Mouse (Mus musculus) liver, embryonic 11.5 days (tissue): ENCODE results near the gene Samsn1. TPM values are rescaled to one million over a fixed set of nuclear protein-coding genes. Genes with fewer than 3 reads are reported as not detected.

Experiments
- ATAC-seq: fragments of 200-750 bp; cut with Nextera tagmentation; replicated peaks from 2 replicates; pipeline ENCODE4 v1.8.0; 2017; ENCODE audit warnings: moderate number of reproducible peaks, mild to moderate bottlenecking, moderate TSS enrichment, moderate library complexity; ENCODE audit not compliant: low FRiP score
- DNase-seq: peaks from one replicate; pipeline ENCODE4 v3.0.0-alpha.2; 2017; ENCODE audit warnings: low spot score
- H3K27ac ChIP-seq: fragments of 300-500 bp; sonication (generic); 2 replicates; pipeline ENCODE4 v1.5.1; 2014; ENCODE audit warnings: mild to moderate bottlenecking, low read depth, low read length, control low read depth
- H3K27me3 ChIP-seq: fragments of 300-500 bp; sonication (generic); replicated peaks from 2 replicates; pipeline ENCODE4 v1.6.1; 2014; ENCODE audit warnings: low read length, mixed read lengths; ENCODE audit not compliant: control insufficient read depth, insufficient read depth
- H3K36me3 ChIP-seq: fragments of 300-500 bp; sonication (generic); 2 replicates; pipeline ENCODE4 v1.6.1; 2014; ENCODE audit warnings: mild to moderate bottlenecking, low read length, moderate library complexity, mixed read lengths; ENCODE audit not compliant: control insufficient read depth, insufficient read depth
- H3K4me1 ChIP-seq: fragments of 300-500 bp; sonication (generic); replicated peaks from 2 replicates; pipeline ENCODE4 v1.6.1; 2014; ENCODE audit warnings: low read length, mixed read lengths; ENCODE audit not compliant: control insufficient read depth, insufficient read depth
- H3K4me2 ChIP-seq: fragments of 300-500 bp; sonication (generic); 2 replicates; pipeline ENCODE4 v1.6.1; 2014; ENCODE audit warnings: mild to moderate bottlenecking, control low read depth, moderate library complexity
- H3K4me3 ChIP-seq: fragments of 300-500 bp; sonication (generic); 2 replicates; pipeline ENCODE4 v1.5.1; 2014; ENCODE audit warnings: low read depth, low read length, control low read depth
- H3K9ac ChIP-seq: fragments of 300-500 bp; sonication (generic); 2 replicates; pipeline ENCODE4 v1.6.1; 2014; ENCODE audit warnings: low read depth, low read length, control low read depth
- H3K9me3 ChIP-seq: fragments of 300-500 bp; sonication (generic); 2 replicates; pipeline ENCODE4 v1.6.1; 2016; ENCODE audit warnings: low read length, inconsistent platforms, mixed read lengths; ENCODE audit not compliant: control insufficient read depth
- WGBS: fragments of 180-500 bp; shearing (Covaris S2); extraction: QIAGEN DNeasy Blood & Tissue Kit; methylation state at CpG from one replicate; pipeline ENCODE4 v1.1.7; 2014; 5-methylcytosine and 5-hydroxymethylcytosine counted together
- polyA plus RNA-seq: library from polyadenylated mRNA; unstranded; fragments of >200 nt; fragmentation: Nextera tagmentation; extraction: Ambion mirVana; gene quantifications from 2 replicates; pipeline ENCODE4 v1.2.1, GENCODE M21; 2014

Samsn1 gene
- polyA plus RNA-seq, 1 experiment from 2014 or later = 24.0 TPM

DNA sequence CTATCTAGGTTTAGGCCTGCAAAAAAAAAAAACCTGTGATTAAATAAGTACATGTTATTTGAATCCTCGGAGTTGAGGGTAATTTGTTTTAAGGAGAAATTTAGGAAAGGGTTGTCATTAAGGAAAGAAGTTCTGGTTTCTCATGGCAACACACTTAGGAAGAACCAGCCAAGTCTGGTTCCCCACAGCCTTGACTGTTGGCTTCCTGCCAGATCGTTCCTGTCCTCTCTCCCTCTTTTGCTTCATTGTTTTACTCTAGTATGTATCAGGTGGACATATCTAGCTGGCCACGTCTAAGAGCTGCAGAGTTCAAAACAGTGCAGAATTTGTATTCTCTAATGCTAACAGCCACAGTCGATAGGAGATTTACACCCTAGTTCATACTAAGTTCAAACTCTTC is 146.2 kb downstream of the Samsn1 start:
- Histone ChIP-seq H3K36me3 (no peaks in the 10 kb centered on the region), H3K27ac (no peak overlapping the region), H3K9me3 (no peaks in the 10 kb centered on the region), H3K27me3 (no peaks in the 10 kb centered on the region), H3K4me1 (no peaks in the 10 kb centered on the region), H3K4me2 (no peak overlapping the region), H3K4me3 (no peak overlapping the region), H3K9ac (no peak overlapping the region)
- WGBS = 78% methylated on average over 4 of the region's 4 CpGs
- DNase-seq = no peak
- no peak for ATAC-seq

GRCm38 (mm10) chr16:75874508-75874907 is 147.6 kb downstream of the Samsn1 start:
- no peaks in the 10 kb centered on the region for H3K9me3 ChIP-seq
- DNase-seq = no peak
- no peak overlapping the region for H3K9ac ChIP-seq
- H3K27me3 ChIP-seq = no peaks in the 10 kb centered on the region
- H3K36me3 ChIP-seq = no peaks in the 10 kb centered on the region
- H3K4me3 ChIP-seq = no peak overlapping the region
- 64% methylated on average over 2 of the region's 2 CpGs for WGBS
- H3K4me1 ChIP-seq = no peaks in the 10 kb centered on the region
- no peak overlapping the region for H3K4me2 ChIP-seq
- H3K27ac ChIP-seq = no peak overlapping the region
- no peak; the same call in 1 of the 2 replicates for ATAC-seq

DNA sequence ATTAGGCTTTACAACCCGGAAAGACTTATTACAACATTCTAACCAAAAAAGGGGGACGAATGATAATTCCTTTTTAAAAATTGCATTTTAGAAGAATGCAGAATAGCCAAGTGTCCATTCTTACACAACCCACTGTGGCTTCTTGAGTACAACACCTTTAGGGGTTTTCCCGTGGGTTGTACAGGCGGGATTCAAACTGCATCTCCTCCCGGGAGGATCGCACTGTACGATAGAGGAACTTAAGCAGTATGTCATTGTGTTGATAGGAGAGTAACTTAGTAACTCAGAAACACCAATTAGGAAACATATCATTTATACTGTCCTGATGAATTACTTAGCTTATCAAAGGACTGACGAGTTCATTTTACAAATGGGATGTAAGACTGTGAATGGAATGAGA is 149.8 kb downstream of the Samsn1 start:
- Histone ChIP-seq H3K9me3 (no peaks in the 10 kb centered on the region), H3K4me3 (no peak overlapping the region), H3K36me3 (no peaks in the 10 kb centered on the region; the same call in 1 of the 2 replicates), H3K27me3 (no peaks in the 10 kb centered on the region), H3K4me1 (no peaks in the 10 kb centered on the region), H3K9ac (no peak overlapping the region), H3K4me2 (no peak overlapping the region), H3K27ac (no peak overlapping the region)
- WGBS = 76% methylated on average over 8 of the region's 8 CpGs
- ATAC-seq (no peak), DNase-seq (no peak)

DNA sequence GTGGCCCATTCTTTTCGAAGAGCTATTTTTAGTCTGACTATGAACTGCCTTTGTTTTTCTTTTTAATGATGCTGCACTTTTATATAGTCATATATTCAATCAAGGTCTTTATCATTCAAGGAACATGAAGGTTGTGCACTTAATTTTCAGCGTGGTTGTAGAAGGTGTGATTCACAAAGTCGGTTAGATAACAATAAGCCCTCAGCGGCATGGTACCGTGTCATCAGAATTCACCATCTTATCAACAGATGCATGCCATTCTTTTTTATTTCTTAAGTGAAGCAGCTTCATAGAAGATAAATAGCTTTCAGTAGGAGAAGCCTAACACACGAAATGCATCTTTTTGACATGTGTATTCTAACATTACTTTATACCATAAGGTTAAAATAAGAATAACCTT is 154.7 kb downstream of the Samsn1 start:
- no peak for DNase-seq
- no peak overlapping the region for H3K4me3 ChIP-seq
- no peaks in the 10 kb centered on the region for H3K4me1 ChIP-seq
- WGBS = 62% methylated on average over 6 of the region's 6 CpGs
- no peaks in the 10 kb centered on the region; the same call in 1 of the 2 replicates for H3K36me3 ChIP-seq
- no peak overlapping the region for H3K4me2 ChIP-seq
- no peak overlapping the region for H3K27ac ChIP-seq
- no peak for ATAC-seq
- no peaks in the 10 kb centered on the region for H3K9me3 ChIP-seq
- H3K9ac ChIP-seq = no peak overlapping the region
- no peaks in the 10 kb centered on the region for H3K27me3 ChIP-seq

- Histone ChIP-seq H3K4me2 (no peak overlapping the region), H3K27me3 (no peaks in the 10 kb centered on the region), H3K36me3 (no peaks in the 10 kb centered on the region; the same call in 1 of the 2 replicates), H3K9ac (no peak overlapping the region), H3K4me1 (no peaks in the 10 kb centered on the region), H3K27ac (no peak overlapping the region), H3K9me3 (no peaks in the 10 kb centered on the region), H3K4me3 (no peak overlapping the region)
- DNase-seq = no peak
- 85% methylated on average over 6 of the region's 6 CpGs for WGBS
- ATAC-seq = no peak
These were observed 156.6 kb downstream of the Samsn1 start for GRCm38 (mm10) chr16:75865505-75865904.

DNA sequence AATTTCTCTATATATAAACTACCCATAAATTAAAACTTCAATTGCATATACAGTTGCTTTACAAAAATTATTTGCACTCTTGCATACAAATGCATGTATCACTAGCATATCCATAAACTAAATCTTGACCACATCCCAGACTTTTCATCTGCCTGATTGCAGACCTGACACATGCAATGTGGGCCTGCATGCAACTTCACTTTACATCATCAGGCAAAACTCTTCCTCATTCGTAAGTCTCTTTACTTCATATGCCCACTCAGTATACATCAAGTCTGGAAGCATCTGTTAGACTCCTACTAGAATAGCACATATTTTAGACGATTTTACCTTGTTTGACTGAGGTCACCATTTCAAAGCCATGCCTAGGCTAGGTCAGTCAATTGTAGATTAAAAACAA is 157.4 kb downstream of the Samsn1 start:
- H3K36me3 ChIP-seq = no peaks in the 10 kb centered on the region; the same call in 1 of the 2 replicates
- no peaks in the 10 kb centered on the region for H3K27me3 ChIP-seq
- DNase-seq (no peak), ATAC-seq (no peak)
- H3K9ac ChIP-seq = no peak overlapping the region
- H3K4me2 ChIP-seq = no peak overlapping the region
- no peaks in the 10 kb centered on the region for H3K4me1 ChIP-seq
- no peak overlapping the region for H3K4me3 ChIP-seq
- no peak overlapping the region for H3K27ac ChIP-seq
- H3K9me3 ChIP-seq = no peaks in the 10 kb centered on the region
- 82% methylated on average over 2 of the region's 2 CpGs for WGBS

DNA sequence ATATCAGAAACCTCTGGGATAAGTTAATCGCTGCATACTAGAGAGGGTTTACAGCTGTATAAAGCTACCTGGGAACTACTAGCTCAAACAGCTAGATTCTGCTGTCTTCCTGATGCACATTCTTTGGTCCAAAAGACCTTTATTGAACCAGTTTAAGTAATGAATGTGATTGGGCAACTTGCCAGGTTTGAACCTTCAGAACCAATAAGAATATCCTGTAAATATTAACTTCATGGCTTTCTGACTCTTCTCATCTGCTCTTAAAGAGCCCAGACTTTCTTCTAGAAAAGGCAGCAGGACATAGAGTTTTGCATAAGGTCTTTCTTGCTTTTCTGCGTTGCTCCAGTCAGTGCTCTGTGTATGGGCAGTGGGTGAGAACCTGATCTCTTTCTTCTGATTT is 165.7 kb downstream of the Samsn1 start:
- Histone ChIP-seq H3K9ac (no peak overlapping the region), H3K27me3 (no peaks in the 10 kb centered on the region), H3K4me1 (no peaks in the 10 kb centered on the region), H3K9me3 (no peaks in the 10 kb centered on the region), H3K4me2 (no peak overlapping the region), H3K27ac (no peak overlapping the region), H3K36me3 (no peaks in the 10 kb centered on the region), H3K4me3 (no peak overlapping the region)
- ATAC-seq (no peak), DNase-seq (no peak)
- 84% methylated on average over 2 of the region's 2 CpGs for WGBS

GRCm38 (mm10) chr16:75855402-75855801 is 166.7 kb downstream of the Samsn1 start:
- no peaks in the 10 kb centered on the region for H3K4me1 ChIP-seq
- ATAC-seq (no peak; the same call in 1 of the 2 replicates), DNase-seq (no peak)
- H3K36me3 ChIP-seq = no peaks in the 10 kb centered on the region
- no peaks in the 10 kb centered on the region for H3K9me3 ChIP-seq
- WGBS = 65% methylated on average over 7 of the region's 7 CpGs
- no peak overlapping the region for H3K27ac ChIP-seq
- no peak overlapping the region for H3K4me3 ChIP-seq
- no peaks in the 10 kb centered on the region for H3K27me3 ChIP-seq
- no peak overlapping the region for H3K4me2 ChIP-seq
- no peak overlapping the region for H3K9ac ChIP-seq

- DNase-seq (no peak), ATAC-seq (no peak)
- H3K36me3 ChIP-seq = no peaks in the 10 kb centered on the region
- H3K4me1 ChIP-seq = no peaks in the 10 kb centered on the region
- H3K9me3 ChIP-seq = no peaks in the 10 kb centered on the region
- no peak overlapping the region for H3K27ac ChIP-seq
- 90% methylated on average over 9 of the region's 9 CpGs for WGBS
- no peaks in the 10 kb centered on the region for H3K27me3 ChIP-seq
- no peak overlapping the region for H3K4me2 ChIP-seq
- H3K9ac ChIP-seq = no peak overlapping the region
- no peak overlapping the region for H3K4me3 ChIP-seq
These were observed 168.4 kb downstream of the Samsn1 start for GRCm38 (mm10) chr16:75853556-75854271.
